Mouse (Mus musculus) brain, embryonic 18.5 days (tissue): Measurements from ENCODE around the gene Timp1.

Source experiments
- DNase-seq: peaks from one replicate; pipeline ENCODE4 v3.0.0-alpha.2; 2012; ENCODE audit warnings: low read depth, low spot score

Gene Timp1

GRCm38 (mm10) chrX:20869962-20870513 lies at the start of gene Timp1:
Timp1 (plus strand) TSS chrX:20870166.
- DNase-seq: no peak

- no peak for DNase-seq
Measured at GRCm38 (mm10) chrX:20828934-20829333, 41.0 kb upstream of the Timp1 start.

- no peak for DNase-seq
Measured at GRCm38 (mm10) chrX:20847232-20847631, 22.7 kb upstream of the Timp1 start.

- DNase-seq: no peak
Measured at GRCm38 (mm10) chrX:20847816-20848215, 22.1 kb upstream of the Timp1 start.

GRCm38 (mm10) chrX:20848256-20848984 lies 21.5 kb upstream of the Timp1 start:
- peak; percentile 92 for DNase-seq

- no peak for DNase-seq
Measured at GRCm38 (mm10) chrX:20853794-20854193, 16.2 kb upstream of the Timp1 start.

- DNase-seq: no peak
Measured at GRCm38 (mm10) chrX:20861453-20862104, 8.4 kb upstream of the Timp1 start.

GRCm38 (mm10) chrX:20862105-20863065 lies 7.6 kb upstream of the Timp1 start:
- no peak for DNase-seq

GRCm38 (mm10) chrX:20863161-20864101 lies 6.5 kb upstream of the Timp1 start:
- no peak for DNase-seq

- DNase-seq: no peak
Measured at GRCm38 (mm10) chrX:20868091-20868490, 1.9 kb upstream of the Timp1 start.

GRCm38 (mm10) chrX:20869203-20869602 lies 763 bp upstream of the Timp1 start:
- no peak for DNase-seq

GRCm38 (mm10) chrX:20872928-20873500 lies 3.0 kb downstream of the Timp1 start:
- no peak for DNase-seq

GRCm38 (mm10) chrX:20875241-20875640 lies 5.3 kb downstream of the Timp1 start:
- no peak for DNase-seq

- no peak for DNase-seq
Measured at GRCm38 (mm10) chrX:20910074-20910473, 40.1 kb downstream of the Timp1 start.

GRCm38 (mm10) chrX:20913726-20914125 lies 43.8 kb downstream of the Timp1 start:
- no peak for DNase-seq

GRCm38 (mm10) chrX:20915075-20915474 lies 45.1 kb downstream of the Timp1 start:
- no peak for DNase-seq

GRCm38 (mm10) chrX:20920249-20920843 lies 50.4 kb downstream of the Timp1 start:
- DNase-seq: no peak

- peak; percentile 86 for DNase-seq
Measured at GRCm38 (mm10) chrX:20920844-20921364, 50.9 kb downstream of the Timp1 start, which contains the start of gene Syn1. Syn1 (minus strand) TSS chrX:20921004.

GRCm38 (mm10) chrX:20921366-20921765 lies 51.4 kb downstream of the Timp1 start:
- no peak for DNase-seq

- DNase-seq: no peak
Measured at GRCm38 (mm10) chrX:20923506-20923905, 53.5 kb downstream of the Timp1 start.
